Mouse (Mus musculus) lung, adult 2 months (tissue): Measurements from ENCODE around the gene Borcs7.

Experiments used
- CTCF ChIP-seq: fragments of 200-500 bp; IDR thresholded peaks from 2 replicates; pipeline ENCODE4 v1.5.1; 2011; ENCODE audit warnings: mild to moderate bottlenecking, low read length, control low read depth; ENCODE audit not compliant: insufficient read depth
- POLR2A ChIP-seq: fragments of 200-500 bp; IDR thresholded peaks from 2 replicates; pipeline ENCODE4 v1.6.1; 2011; ENCODE audit warnings: low read depth, mild to moderate bottlenecking, control low read depth, low read length, borderline replicate concordance; ENCODE audit errors: extremely low read depth

DNA sequence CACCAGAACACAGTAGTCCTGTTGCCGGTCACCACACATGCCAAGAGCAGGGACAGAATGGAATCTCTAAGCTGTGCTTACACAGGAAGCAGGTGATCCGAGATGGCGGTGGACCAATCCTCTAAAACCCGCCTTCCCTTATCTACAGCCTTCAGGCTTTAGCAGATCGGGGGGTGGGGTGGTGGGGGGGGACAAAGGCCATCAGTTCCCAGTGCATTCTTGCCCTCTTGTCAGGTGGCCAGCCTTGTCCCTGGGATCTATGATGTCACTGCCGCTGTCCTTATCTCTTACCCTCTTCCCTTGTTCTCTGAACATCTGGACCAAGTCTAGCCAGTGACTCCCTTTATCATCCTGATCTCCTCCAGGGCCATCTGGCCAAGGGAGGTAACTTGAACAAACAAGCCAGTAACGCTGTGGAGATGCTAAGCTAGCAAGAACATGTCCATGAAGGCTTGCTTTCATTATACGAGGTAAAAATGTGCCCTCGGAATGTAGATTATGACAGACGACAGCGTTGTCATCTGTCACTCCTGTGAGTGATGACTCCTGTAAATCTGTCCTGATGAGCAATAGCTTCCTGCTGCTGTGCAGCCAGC, 38.3 kb downstream of the Borcs7 start:
- TF ChIP-seq CTCF, result no peak
- no peak for TF ChIP-seq POLR2A
